In genomic region chr3:96401474-96401831, GRCm38 (mm10) we compare ENCODE assay signal across 9 mouse cellular contexts. TPM values are rescaled to one million over a fixed set of nuclear protein-coding genes. Genes with fewer than 3 reads are reported as not detected.
DNase-seq lines count a peak whose midpoint lies in the region; ATAC-seq and TF ChIP-seq lines count a peak whose summit lies in the region.
"Had no signal": no experiment of that assay in that cellular context is flagged by ENCODE, and none has a peak within 500 bp of the region (broad histone marks: within the 10 kb centered on the region; RNA-seq: fewer than 3 reads in every experiment).

No protein-coding gene starts in this region.

- no peak for DNase-seq in lung, postnatal 4 days
- DNase-seq in forebrain, embryonic 11.5 days (ENCODE audit: low spot score) = no peak
- DNase-seq in limb, embryonic 14.5 days (ENCODE audit: low spot score) = no peak
- no peak for DNase-seq in frontal cortex, postnatal 36 days (ENCODE audit: low spot score in 2 of 2)
- DNase-seq in layer of hippocampus, postnatal 14 days (ENCODE audit: low spot score in 2 of 2) = no peak
- DNase-seq in adrenal gland, postnatal 10 days = no peak
- DNase-seq: kidney, adult 11 months had no signal

- peak overlapping the region; percentile 40 for H3K4me3 ChIP-seq in lung, embryonic 16.5 days (ENCODE audit: low read length)
- H3K4me3 ChIP-seq in forebrain, embryonic 11.5 days (ENCODE audit: low read depth, low read length) = peak overlapping the region; percentile 40
- H3K4me3 ChIP-seq in limb, embryonic 14.5 days (replicated peaks; ENCODE audit: low read length) = peak overlapping the region; percentile 32
- H3K4me3 ChIP-seq in stomach, embryonic 14.5 days (ENCODE audit: low read depth, low read length) = peak overlapping the region; percentile 27

- no peak overlapping the region for H3K27ac ChIP-seq in lung, embryonic 16.5 days (ENCODE audit: low read length)
- H3K27ac ChIP-seq in forebrain, embryonic 11.5 days (ENCODE audit: low read depth, low read length) = no peak overlapping the region
- no peak overlapping the region for H3K27ac ChIP-seq in limb, embryonic 14.5 days (replicated peaks; ENCODE audit: low read depth, low read length)
- no peak overlapping the region for H3K27ac ChIP-seq in stomach, embryonic 14.5 days (ENCODE audit: low read length)

- WGBS in lung, embryonic 16.5 days = 4% methylated on average over 13 of the region's 13 CpGs
- 3% methylated on average over 13 of the region's 13 CpGs for WGBS in forebrain, embryonic 11.5 days
- WGBS in limb, embryonic 14.5 days = 3% methylated on average over 13 of the region's 13 CpGs
- WGBS in stomach, embryonic 14.5 days = 2% methylated on average over 13 of the region's 13 CpGs

- ATAC-seq in lung, embryonic 16.5 days (ENCODE audit: low read depth) = no peak
- ATAC-seq in forebrain, embryonic 11.5 days (replicated peaks; ENCODE audit: low FRiP score) = no peak
- no peak for ATAC-seq in limb, embryonic 14.5 days (ENCODE audit: low FRiP score, low read depth)
- no peak for ATAC-seq in stomach, embryonic 14.5 days (ENCODE audit: insufficient number of reproducible peaks, insufficient read depth, low FRiP score, low read depth)

- H3K4me1 ChIP-seq in lung, embryonic 16.5 days (replicated peaks; ENCODE audit: control insufficient read depth, insufficient read depth, low read length) = peaks cover 7% of the 10 kb centered on the region
- H3K4me1 ChIP-seq in forebrain, embryonic 11.5 days (replicated peaks; ENCODE audit: control insufficient read depth, insufficient read depth, low read length) = peaks cover 11% of the 10 kb centered on the region
- peaks cover 3% of the 10 kb centered on the region for H3K4me1 ChIP-seq in limb, embryonic 14.5 days (ENCODE audit: control insufficient read depth, insufficient read depth, low read length)
- H3K4me1 ChIP-seq in stomach, embryonic 14.5 days (ENCODE audit: control insufficient read depth, insufficient read depth, low read length) = no peaks in the 10 kb centered on the region

- H3K4me2 ChIP-seq in lung, embryonic 16.5 days (ENCODE audit: low read depth, low read length) = peak overlapping the region; percentile 53
- H3K4me2 ChIP-seq in forebrain, embryonic 11.5 days (ENCODE audit: low read depth, low read length, severe bottlenecking) = peak overlapping the region; percentile 68
- H3K4me2 ChIP-seq in limb, embryonic 14.5 days (replicated peaks; ENCODE audit: low read depth, low read length, severe bottlenecking) = peak overlapping the region; percentile 41
- H3K4me2 ChIP-seq in stomach, embryonic 14.5 days (replicated peaks; ENCODE audit: low read depth, low read length) = peak overlapping the region; percentile 40

- H3K27me3 ChIP-seq in lung, embryonic 16.5 days (ENCODE audit: control insufficient read depth, insufficient read depth, low read depth, low read length) = peaks cover 82% of the 10 kb centered on the region
- H3K27me3 ChIP-seq in forebrain, embryonic 11.5 days (ENCODE audit: control insufficient read depth, insufficient read depth, low read length) = peaks cover 72% of the 10 kb centered on the region
- H3K27me3 ChIP-seq in limb, embryonic 14.5 days (ENCODE audit: control insufficient read depth, insufficient read depth, low read length) = peaks cover 82% of the 10 kb centered on the region
- H3K27me3 ChIP-seq in stomach, embryonic 14.5 days (ENCODE audit: control insufficient read depth, insufficient read depth, low read length) = peaks cover 64% of the 10 kb centered on the region

- no peak for TF ChIP-seq POLR2A in limb, embryonic 14.5 days (IDR thresholded peaks at IDR 0.05; ENCODE audit: borderline replicate concordance, extremely low read depth, insufficient read depth, insufficient read length)

- no peaks in the 10 kb centered on the region for H3K36me3 ChIP-seq in lung, embryonic 16.5 days (ENCODE audit: control insufficient read depth, insufficient read depth, low read length)
- H3K36me3 ChIP-seq in forebrain, embryonic 11.5 days (ENCODE audit: control insufficient read depth, insufficient read depth, low read length) = no peaks in the 10 kb centered on the region
- no peaks in the 10 kb centered on the region for H3K36me3 ChIP-seq in limb, embryonic 14.5 days (ENCODE audit: control insufficient read depth, insufficient read depth, low read length)
- H3K36me3 ChIP-seq in stomach, embryonic 14.5 days (ENCODE audit: control insufficient read depth, insufficient read depth, low read length) = no peaks in the 10 kb centered on the region

- H3K9me3 ChIP-seq in lung, embryonic 16.5 days (ENCODE audit: control insufficient read depth, low read length) = 0 out of 2 replicates have a peak, but pooled peaks cover 2% of the 10 kb centered on the region
- no peaks in the 10 kb centered on the region for H3K9me3 ChIP-seq in forebrain, embryonic 11.5 days (ENCODE audit: control insufficient read depth, low read length)
- H3K9me3 ChIP-seq in limb, embryonic 14.5 days (ENCODE audit: control insufficient read depth, low read length) = no peaks in the 10 kb centered on the region
- no peaks in the 10 kb centered on the region for H3K9me3 ChIP-seq in stomach, embryonic 14.5 days (ENCODE audit: control insufficient read depth, low read depth, low read length)

- no peak overlapping the region for H3K9ac ChIP-seq in lung, embryonic 16.5 days (ENCODE audit: low read length)
- H3K9ac ChIP-seq in forebrain, embryonic 11.5 days (ENCODE audit: low read length) = peak overlapping the region; percentile 5; the same call in 1 of the 2 replicates
- no peak overlapping the region for H3K9ac ChIP-seq in limb, embryonic 14.5 days (ENCODE audit: low read depth, low read length, severe bottlenecking)
- no peak overlapping the region for H3K9ac ChIP-seq in stomach, embryonic 14.5 days (replicated peaks; ENCODE audit: low read depth, low read length)

RNA-seq across cellular contexts. Expression of gene BC107364, which starts 50.7 kb away (rescaled TPM):
- 0.30 and 0.34 TPM in 2 replicates for polyA plus RNA-seq in lung, embryonic 16.5 days (2015; fragmentation: Nextera tagmentation; extraction: Ambion mirVana)
- not detected in 2 replicates for polyA plus RNA-seq in forebrain, embryonic 11.5 days (2014; fragmentation: Nextera tagmentation; extraction: Ambion mirVana)
- polyA plus RNA-seq in limb, embryonic 14.5 days (2012; rRNA removed) = 0.10 TPM in 1 of 2 replicates, not detected in the other
- 0.40 TPM in 1 of 2 replicates, not detected in the other for polyA plus RNA-seq in limb, embryonic 14.5 days (2014; fragmentation: Nextera tagmentation; extraction: Ambion mirVana)
- polyA plus RNA-seq in stomach, embryonic 14.5 days (2014; fragmentation: Nextera tagmentation; extraction: Ambion mirVana) = not detected in 2 replicates
- total RNA-seq in layer of hippocampus, postnatal 14 days (2021) = not detected
- total RNA-seq in adrenal gland, postnatal 10 days (2021) = not detected
